Mouse (Mus musculus) heart, embryonic 13.5 days (tissue): ENCODE data around the gene Psma7. TPM values are rescaled to one million over a fixed set of nuclear protein-coding genes. Genes with fewer than 3 reads are reported as not detected.
A peak's percentile ranks its signal among the peaks of the same experiment; 100 is the strongest.

Experiments
- ATAC-seq: fragments of 200-750 bp; cut with Nextera tagmentation; 2 replicates; pipeline ENCODE4 v1.8.0; 2017; ENCODE audit warnings: moderate TSS enrichment; ENCODE audit not compliant: insufficient number of reproducible peaks, low FRiP score, low TSS enrichment; ENCODE audit errors: extremely low read depth
- H3K27ac ChIP-seq: fragments of 300-500 bp; sonication (generic); replicated peaks from 2 replicates; pipeline ENCODE4 v1.5.1; 2015; ENCODE audit warnings: moderate library complexity, mild to moderate bottlenecking, inconsistent platforms
- H3K27me3 ChIP-seq: fragments of 300-500 bp; sonication (generic); replicated peaks from 2 replicates; pipeline ENCODE4 v1.6.1; 2015; ENCODE audit warnings: mild to moderate bottlenecking, inconsistent platforms
- H3K36me3 ChIP-seq: fragments of 300-500 bp; sonication (generic); 2 replicates; pipeline ENCODE4 v1.6.1; 2015; ENCODE audit warnings: mild to moderate bottlenecking, inconsistent platforms
- H3K4me1 ChIP-seq: fragments of 300-500 bp; sonication (generic); 2 replicates; pipeline ENCODE4 v1.6.1; 2015; ENCODE audit warnings: inconsistent platforms
- H3K4me2 ChIP-seq: fragments of 300-500 bp; sonication (generic); 2 replicates; pipeline ENCODE4 v1.6.1; 2015; ENCODE audit warnings: inconsistent platforms, mild to moderate bottlenecking, moderate library complexity
- H3K4me3 ChIP-seq: fragments of 300-500 bp; sonication (generic); 2 replicates; pipeline ENCODE4 v1.5.1; 2015; ENCODE audit warnings: moderate library complexity, mild to moderate bottlenecking, inconsistent platforms
- H3K9ac ChIP-seq: fragments of 300-500 bp; sonication (generic); 2 replicates; pipeline ENCODE4 v1.6.1; 2015; ENCODE audit warnings: inconsistent platforms, mild to moderate bottlenecking, moderate library complexity
- H3K9me3 ChIP-seq: fragments of 300-500 bp; sonication (generic); 2 replicates; pipeline ENCODE4 v1.6.1; 2016; ENCODE audit warnings: inconsistent platforms
- WGBS: fragments of 180-500 bp; shearing (Covaris S2); methylation state at CpG from one replicate; pipeline ENCODE4 v1.1.7; 2015; ENCODE audit warnings: mixed read lengths; 5-methylcytosine and 5-hydroxymethylcytosine counted together
- polyA plus RNA-seq: library from polyadenylated mRNA; unstranded; fragments of >200 nt; fragmentation: Nextera tagmentation; extraction: Ambion mirVana; gene quantifications from 2 replicates; pipeline ENCODE4 v1.2.1, GENCODE M21; 2015

Gene Psma7
- polyA plus RNA-seq, 1 experiment from 2014 or later: 382 TPM

GRCm38 (mm10) chr2:180070481-180071453, 28.5 kb upstream of the Psma7 start, which contains the start of gene Mtg2:
TSS of gene Mtg2 (plus strand) at chr2:180070588.
- H3K9me3 ChIP-seq: no peaks in the 10 kb centered on the region
- H3K4me1 ChIP-seq: peaks cover 15% of the 10 kb centered on the region
- no peaks in the 10 kb centered on the region for H3K27me3 ChIP-seq
- ATAC-seq: peak; percentile 82
- 5% methylated on average over 58 of the region's 58 CpGs for WGBS
- peak within 1 kb of the TSS; percentile 95 for H3K4me2 ChIP-seq
- H3K4me3 ChIP-seq: peak within 1 kb of the TSS; percentile 79
- H3K9ac ChIP-seq: peak within 1 kb of the TSS; percentile 85
- peaks cover 35% of the 10 kb centered on the region for H3K36me3 ChIP-seq
- peak within 1 kb of the TSS; percentile 81 for H3K27ac ChIP-seq

GRCm38 (mm10) chr2:180069770-180070480, 27.7 kb upstream of the Psma7 start:
- H3K4me3 ChIP-seq: peak overlapping the region; percentile 79
- peaks cover 38% of the 10 kb centered on the region for H3K36me3 ChIP-seq
- H3K27ac ChIP-seq: peak overlapping the region; percentile 81
- H3K4me2 ChIP-seq: peak overlapping the region; percentile 95
- no peaks in the 10 kb centered on the region for H3K9me3 ChIP-seq
- 31% methylated on average over 20 of the region's 20 CpGs for WGBS
- H3K4me1 ChIP-seq: peaks cover 15% of the 10 kb centered on the region
- no peak; the same call in 1 of the 2 replicates for ATAC-seq
- H3K27me3 ChIP-seq: no peaks in the 10 kb centered on the region
- H3K9ac ChIP-seq: peak overlapping the region; percentile 85

- no peaks in the 10 kb centered on the region for H3K4me1 ChIP-seq
- H3K9ac ChIP-seq: no peak overlapping the region
- no peaks in the 10 kb centered on the region for H3K27me3 ChIP-seq
- no peak overlapping the region for H3K4me2 ChIP-seq
- peaks cover 76% of the 10 kb centered on the region for H3K36me3 ChIP-seq
- no peak overlapping the region for H3K4me3 ChIP-seq
- WGBS: 89% methylated on average over 11 of the region's 11 CpGs
- no peaks in the 10 kb centered on the region for H3K9me3 ChIP-seq
- H3K27ac ChIP-seq: no peak overlapping the region
- ATAC-seq: no peak
Observed at GRCm38 (mm10) chr2:180063338-180064131, 21.3 kb upstream of the Psma7 start.

- no peak for ATAC-seq
- H3K36me3 ChIP-seq: peaks cover 54% of the 10 kb centered on the region
- no peak overlapping the region for H3K9ac ChIP-seq
- no peak overlapping the region for H3K27ac ChIP-seq
- WGBS: 93% methylated on average over 9 of the region's 9 CpGs
- no peak overlapping the region for H3K4me2 ChIP-seq
- H3K27me3 ChIP-seq: no peaks in the 10 kb centered on the region
- H3K9me3 ChIP-seq: no peaks in the 10 kb centered on the region
- peaks cover 3% of the 10 kb centered on the region; the same call in 1 of the 2 replicates for H3K4me1 ChIP-seq
- no peak overlapping the region for H3K4me3 ChIP-seq
Observed at GRCm38 (mm10) chr2:180053001-180053400, 10.8 kb upstream of the Psma7 start.

- Histone ChIP-seq H3K4me2 (no peak overlapping the region), H3K36me3 (peaks cover 51% of the 10 kb centered on the region), H3K27ac (no peak overlapping the region), H3K27me3 (no peaks in the 10 kb centered on the region), H3K4me3 (no peak overlapping the region), H3K9ac (no peak overlapping the region), H3K9me3 (no peaks in the 10 kb centered on the region), H3K4me1 (peaks cover 3% of the 10 kb centered on the region; the same call in 1 of the 2 replicates)
- ATAC-seq: no peak
- 85% methylated on average over 14 of the region's 14 CpGs for WGBS
Observed at GRCm38 (mm10) chr2:180051986-180052733, 9.9 kb upstream of the Psma7 start.

GRCm38 (mm10) chr2:180050986-180051385, 8.8 kb upstream of the Psma7 start:
- H3K36me3 ChIP-seq: peaks cover 40% of the 10 kb centered on the region
- no peak overlapping the region for H3K4me3 ChIP-seq
- H3K27ac ChIP-seq: no peak overlapping the region
- no peaks in the 10 kb centered on the region for H3K9me3 ChIP-seq
- WGBS: 22% methylated on average over 5 of the region's 5 CpGs
- no peaks in the 10 kb centered on the region for H3K27me3 ChIP-seq
- H3K9ac ChIP-seq: no peak overlapping the region
- no peak overlapping the region for H3K4me2 ChIP-seq
- ATAC-seq: no peak
- peaks cover 3% of the 10 kb centered on the region; the same call in 1 of the 2 replicates for H3K4me1 ChIP-seq

- no peak for ATAC-seq
- H3K36me3 ChIP-seq: peaks cover 12% of the 10 kb centered on the region
- no peak overlapping the region for H3K4me2 ChIP-seq
- no peaks in the 10 kb centered on the region for H3K27me3 ChIP-seq
- WGBS: 88% methylated on average over 18 of the region's 18 CpGs
- no peaks in the 10 kb centered on the region for H3K9me3 ChIP-seq
- no peak overlapping the region for H3K27ac ChIP-seq
- no peak overlapping the region for H3K4me3 ChIP-seq
- H3K9ac ChIP-seq: no peak overlapping the region
- peaks cover 15% of the 10 kb centered on the region for H3K4me1 ChIP-seq
Observed at GRCm38 (mm10) chr2:180047980-180048635, 5.9 kb upstream of the Psma7 start.

GRCm38 (mm10) chr2:180047580-180047979, 5.3 kb upstream of the Psma7 start:
- Histone ChIP-seq H3K4me3 (no peak overlapping the region), H3K4me1 (peaks cover 16% of the 10 kb centered on the region), H3K9ac (no peak overlapping the region), H3K4me2 (no peak overlapping the region), H3K27ac (no peak overlapping the region), H3K27me3 (no peaks in the 10 kb centered on the region), H3K9me3 (no peaks in the 10 kb centered on the region), H3K36me3 (peaks cover 7% of the 10 kb centered on the region; the same call in 1 of the 2 replicates)
- 84% methylated on average over 3 of the region's 3 CpGs for WGBS
- no peak for ATAC-seq

GRCm38 (mm10) chr2:180045283-180045682, 3.0 kb upstream of the Psma7 start:
- peaks cover 24% of the 10 kb centered on the region for H3K4me1 ChIP-seq
- no peaks in the 10 kb centered on the region for H3K27me3 ChIP-seq
- H3K9ac ChIP-seq: no peak overlapping the region
- ATAC-seq: no peak
- H3K36me3 ChIP-seq: peaks cover 6% of the 10 kb centered on the region; the same call in 1 of the 2 replicates
- H3K9me3 ChIP-seq: no peaks in the 10 kb centered on the region
- no peak overlapping the region for H3K27ac ChIP-seq
- 46% methylated on average over 4 of the region's 4 CpGs for WGBS
- no peak overlapping the region for H3K4me2 ChIP-seq
- no peak overlapping the region for H3K4me3 ChIP-seq
